Mouse (Mus musculus): ENCODE data around the gene Nmrk1. TPM values are rescaled to one million over a fixed set of nuclear protein-coding genes. Genes with fewer than 3 reads are reported as not detected.

The Nmrk1 gene
- 5.5 and 16.5 TPM in 2 replicates for polyA plus RNA-seq (2012; rRNA removed; ENCODE audit: low replicate concordance)

DNA sequence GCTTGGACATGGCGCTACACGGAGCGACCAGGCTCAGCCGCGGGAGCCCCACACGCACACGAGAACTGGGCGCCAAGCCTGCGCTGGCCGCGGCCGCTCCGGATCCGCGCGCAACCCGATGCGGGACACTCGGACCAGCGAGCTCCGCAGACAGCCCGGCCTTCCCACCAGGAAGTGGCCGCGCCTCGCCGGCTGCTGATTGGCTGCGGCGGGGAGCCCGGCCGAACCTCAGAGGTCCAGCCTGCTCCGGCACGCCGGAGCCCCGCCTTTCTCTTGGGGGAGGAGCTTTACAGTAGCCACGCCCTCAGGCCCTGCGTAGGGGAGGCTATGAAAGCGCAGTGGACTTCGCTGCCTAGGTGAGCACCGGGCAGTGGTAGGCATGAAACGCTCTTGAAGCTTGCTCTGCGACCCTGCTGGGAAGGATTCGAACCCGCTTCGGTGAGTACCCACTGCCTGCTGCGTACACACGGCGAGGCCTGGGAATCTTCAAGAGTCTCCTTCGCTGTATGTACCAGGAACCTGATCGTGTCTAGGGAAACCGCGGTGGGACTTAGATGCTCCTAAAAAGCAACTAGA is at the start of gene Nmrk1, which contains the start of gene Ostf1:
Gene Nmrk1 (plus strand): TSS at position 307 of the 576 bp plus-strand sequence.
Gene Ostf1 (minus strand): TSS at position 180 of the 576 bp plus-strand sequence.

DNA sequence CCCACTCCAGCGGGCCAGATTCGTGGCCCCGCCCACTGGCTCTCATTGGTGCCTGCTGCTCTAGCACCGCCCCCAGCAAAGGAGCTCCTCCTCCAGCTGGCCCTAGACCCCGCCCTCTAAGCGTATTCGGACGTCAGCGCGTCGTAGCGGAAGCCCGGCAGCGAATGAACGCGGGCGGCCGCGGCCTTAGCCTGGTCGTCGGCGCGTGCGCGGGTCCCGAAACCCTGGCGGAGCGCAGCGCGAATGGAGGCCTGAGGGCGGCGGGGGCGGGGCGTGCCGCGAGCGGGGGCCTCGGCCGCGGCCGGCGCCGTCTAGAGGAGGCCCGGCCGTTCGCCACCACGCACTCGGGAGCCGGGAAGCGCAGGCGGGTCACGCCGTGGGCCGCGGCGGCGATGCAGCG is 38.9 kb downstream of the Nmrk1 start, which contains the start of gene Carnmt1:
Gene Carnmt1 (plus strand): TSS at position 157 of the 400 bp plus-strand sequence.

Other genes with a start within 250 kb of the Nmrk1 start
- gene Ostf1, start 127 bp upstream of the Nmrk1 start, polyA plus RNA-seq (2012; rRNA removed; ENCODE audit: low replicate concordance): 47.6 and 67.7 TPM in 2 replicates
- 10.8 and 19.4 TPM in 2 replicates for gene Carnmt1, start 38.8 kb downstream of the Nmrk1 start, polyA plus RNA-seq (2012; rRNA removed; ENCODE audit: low replicate concordance)
- gene D030056L22Rik, start 81.2 kb downstream of the Nmrk1 start, polyA plus RNA-seq (2012; rRNA removed; ENCODE audit: low replicate concordance): 3.9 and 14.3 TPM in 2 replicates
- 0.27 and 0.37 TPM in 2 replicates for gene Trpm6, start 118.0 kb downstream of the Nmrk1 start, polyA plus RNA-seq (2012; rRNA removed; ENCODE audit: low replicate concordance)

Data from mammary gland, adult 2 months (tissue).